Mouse (Mus musculus): ENCODE results near the gene Sub1.

GRCm38 (mm10) chr15:11954190-11954589, 42.6 kb downstream of the Sub1 start:
- TF ChIP-seq CTCF (IDR thresholded peaks at IDR 0.05; ENCODE audit: extremely low read depth, insufficient read depth, low read length): no peak
- TF ChIP-seq POLR2A (IDR thresholded peaks at IDR 0.05; ENCODE audit: extremely low read depth, insufficient read depth, low read length): no peak
